Mouse (Mus musculus) midbrain, embryonic 13.5 days (tissue): ENCODE results near the gene Slc17a6. TPM values are rescaled to one million over a fixed set of nuclear protein-coding genes. Genes with fewer than 3 reads are reported as not detected.
A peak's percentile ranks its signal among the peaks of the same experiment; 100 is the strongest.

Experiments
- ATAC-seq: fragments of 200-750 bp; cut with Nextera tagmentation; 2 replicates; pipeline ENCODE4 v1.8.0; 2017; ENCODE audit warnings: mild to moderate bottlenecking, moderate TSS enrichment, moderate library complexity
- H3K27ac ChIP-seq: fragments of 300-500 bp; sonication (generic); 2 replicates; pipeline ENCODE4 v1.5.1; 2015; ENCODE audit warnings: inconsistent platforms, mild to moderate bottlenecking, moderate library complexity
- H3K27me3 ChIP-seq: fragments of 300-500 bp; sonication (generic); 2 replicates; pipeline ENCODE4 v1.6.1; 2015; ENCODE audit warnings: mild to moderate bottlenecking, inconsistent platforms
- H3K36me3 ChIP-seq: fragments of 300-500 bp; sonication (generic); 2 replicates; pipeline ENCODE4 v1.6.1; 2015; ENCODE audit warnings: mild to moderate bottlenecking, inconsistent platforms
- H3K4me1 ChIP-seq: fragments of 300-500 bp; sonication (generic); replicated peaks from 2 replicates; pipeline ENCODE4 v1.6.1; 2015; ENCODE audit warnings: inconsistent platforms
- H3K4me2 ChIP-seq: fragments of 300-500 bp; sonication (generic); replicated peaks from 2 replicates; pipeline ENCODE4 v1.6.1; 2015; ENCODE audit warnings: moderate library complexity, mild to moderate bottlenecking, inconsistent platforms
- H3K4me3 ChIP-seq: fragments of 300-500 bp; sonication (generic); replicated peaks from 2 replicates; pipeline ENCODE4 v1.5.1; 2015; ENCODE audit warnings: mild to moderate bottlenecking, inconsistent platforms
- H3K9ac ChIP-seq: fragments of 300-500 bp; sonication (generic); replicated peaks from 2 replicates; pipeline ENCODE4 v1.6.1; 2015; ENCODE audit warnings: mild to moderate bottlenecking, inconsistent platforms
- H3K9me3 ChIP-seq: fragments of 300-500 bp; sonication (generic); 2 replicates; pipeline ENCODE4 v1.6.1; 2016; ENCODE audit warnings: mild to moderate bottlenecking, inconsistent platforms
- WGBS: fragments of 180-500 bp; shearing (Covaris S2); methylation state at CpG from one replicate; pipeline ENCODE4 v1.1.7; 2015; 5-methylcytosine and 5-hydroxymethylcytosine counted together
- polyA plus RNA-seq: library from polyadenylated mRNA; unstranded; fragments of >200 nt; fragmentation: Nextera tagmentation; extraction: Ambion mirVana; gene quantifications from 2 replicates; pipeline ENCODE4 v1.2.1, GENCODE M21; 2015

Slc17a6 gene
- polyA plus RNA-seq, 1 experiment from 2014 or later = 76.8 TPM

GRCm38 (mm10) chr7:51626451-51627000 lies 4.7 kb downstream of the Slc17a6 start:
- Histone ChIP-seq H3K4me3 (peak overlapping the region; percentile 55), H3K27ac (peak overlapping the region; percentile 97), H3K4me2 (peak overlapping the region; percentile 66), H3K9ac (peak overlapping the region; percentile 82), H3K27me3 (peaks cover 77% of the 10 kb centered on the region), H3K9me3 (no peaks in the 10 kb centered on the region), H3K4me1 (peaks cover 11% of the 10 kb centered on the region), H3K36me3 (no peaks in the 10 kb centered on the region)
- 2% methylated on average over 16 of the region's 16 CpGs for WGBS
- ATAC-seq = no peak

DNA sequence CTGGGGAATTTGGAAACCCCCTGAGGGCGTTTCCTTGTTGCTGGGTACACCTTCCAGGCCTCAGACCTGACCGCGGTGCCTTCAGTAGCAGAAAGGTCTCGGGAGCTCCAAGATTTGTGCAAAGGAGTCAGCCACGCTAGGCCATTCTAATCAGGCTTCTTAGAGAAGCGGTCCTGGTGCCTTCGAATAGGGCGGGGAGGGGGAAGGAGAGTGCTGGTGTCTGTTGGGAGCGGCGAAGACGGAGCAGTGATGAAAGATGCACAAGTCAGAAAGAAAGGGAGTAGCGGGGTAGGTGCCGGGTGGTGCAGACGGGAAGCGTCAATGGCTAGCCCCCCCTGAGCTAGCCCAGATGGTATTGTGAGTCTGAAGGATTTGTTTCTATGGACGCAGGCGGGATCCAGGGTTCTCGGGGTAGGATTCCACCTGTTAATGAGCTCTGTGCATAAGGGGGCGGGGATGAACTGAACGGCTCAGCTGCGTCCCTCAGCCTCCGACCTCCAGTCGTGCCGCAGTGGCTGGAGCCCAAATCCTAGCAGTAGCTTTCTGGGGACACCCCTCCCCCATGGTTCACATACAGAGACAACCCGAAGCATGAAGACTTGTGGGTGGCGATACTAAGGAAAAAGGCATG lies 5.3 kb downstream of the Slc17a6 start:
- H3K4me2 ChIP-seq = peak overlapping the region; percentile 66
- H3K4me3 ChIP-seq = peak overlapping the region; percentile 55
- H3K4me1 ChIP-seq = peaks cover 11% of the 10 kb centered on the region
- peak overlapping the region; percentile 97 for H3K27ac ChIP-seq
- H3K9ac ChIP-seq = peak overlapping the region; percentile 82
- H3K27me3 ChIP-seq = peaks cover 73% of the 10 kb centered on the region
- H3K36me3 ChIP-seq = no peaks in the 10 kb centered on the region
- H3K9me3 ChIP-seq = no peaks in the 10 kb centered on the region
- peak; percentile 88 for ATAC-seq
- under 1% methylated on average over 26 of the region's 26 CpGs for WGBS

GRCm38 (mm10) chr7:51627666-51628065 lies 5.9 kb downstream of the Slc17a6 start:
- Histone ChIP-seq H3K4me3 (peak overlapping the region; percentile 55), H3K9me3 (no peaks in the 10 kb centered on the region), H3K27ac (peak overlapping the region; percentile 97), H3K9ac (peak overlapping the region; percentile 82), H3K27me3 (peaks cover 67% of the 10 kb centered on the region), H3K4me1 (peaks cover 12% of the 10 kb centered on the region), H3K4me2 (peak overlapping the region; percentile 66), H3K36me3 (no peaks in the 10 kb centered on the region)
- under 1% methylated on average over 9 of the region's 9 CpGs for WGBS
- peak; percentile 4 for ATAC-seq

DNA sequence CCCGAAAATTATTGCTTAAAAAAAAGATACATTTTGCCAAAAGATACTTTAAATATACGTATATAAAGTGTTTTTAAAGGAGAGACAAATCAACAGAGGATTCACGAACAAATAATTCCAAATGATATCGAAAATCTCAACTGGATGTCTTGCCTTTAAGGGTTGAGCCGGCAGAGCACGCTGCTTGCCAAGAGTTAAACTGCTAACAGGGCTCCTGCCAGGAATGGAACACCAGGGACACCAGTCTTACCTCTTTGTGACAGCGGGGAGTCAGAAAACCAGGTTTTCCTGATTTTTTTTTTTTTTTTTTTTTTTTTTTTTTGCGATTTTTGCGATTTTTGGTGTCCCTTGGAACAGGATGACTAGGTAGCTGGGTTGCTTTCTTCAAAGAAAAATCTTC lies 6.5 kb downstream of the Slc17a6 start:
- Histone ChIP-seq H3K36me3 (no peaks in the 10 kb centered on the region), H3K4me3 (peak overlapping the region; percentile 55), H3K9ac (peak overlapping the region; percentile 54; the same call in 1 of the 2 replicates), H3K9me3 (no peaks in the 10 kb centered on the region), H3K4me1 (peaks cover 19% of the 10 kb centered on the region), H3K27me3 (peaks cover 65% of the 10 kb centered on the region), H3K27ac (peak overlapping the region; percentile 97), H3K4me2 (peak overlapping the region; percentile 66)
- no peak for ATAC-seq
- WGBS = 3% methylated on average over 9 of the region's 9 CpGs

DNA sequence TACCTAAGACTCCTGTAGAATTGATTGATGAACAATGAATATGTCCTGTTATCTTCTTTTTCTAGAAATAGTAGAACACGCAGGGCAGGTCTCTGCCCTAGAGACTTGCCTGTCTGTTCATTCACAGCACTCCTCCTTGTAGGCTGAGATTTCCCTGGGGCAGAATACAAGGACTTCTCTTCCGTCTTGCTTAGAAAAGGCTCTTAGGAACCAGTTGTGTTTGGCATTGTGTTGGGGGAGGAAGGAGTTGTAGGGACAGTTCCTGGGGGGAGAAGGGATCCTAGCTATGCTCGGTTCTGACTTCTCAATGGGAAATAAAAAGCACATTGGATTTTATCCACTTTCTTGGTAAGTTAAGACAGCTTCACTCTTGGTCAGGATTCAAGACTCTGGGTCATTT lies 7.4 kb downstream of the Slc17a6 start:
- H3K27me3 ChIP-seq = peaks cover 57% of the 10 kb centered on the region

DNA sequence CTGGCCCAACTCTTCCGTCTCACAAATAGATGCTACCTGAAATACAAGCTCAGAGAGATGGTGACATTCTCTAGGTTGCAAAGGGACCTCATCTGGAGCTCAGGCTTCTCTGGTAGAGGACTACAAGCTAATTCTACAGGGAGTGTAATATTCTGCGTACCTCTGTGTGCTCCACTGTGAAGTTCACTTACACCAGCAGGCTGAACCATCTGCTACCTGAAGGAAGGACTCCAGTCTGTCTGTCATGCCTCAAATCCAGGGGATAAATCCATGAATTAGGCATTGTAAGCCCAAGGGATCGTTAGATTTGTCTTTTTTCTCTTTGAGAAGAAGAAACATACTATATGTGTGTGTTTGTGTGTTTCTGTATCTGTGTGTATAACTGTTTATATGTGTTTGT lies 9.4 kb downstream of the Slc17a6 start:
- 49% methylated on average over 3 of the region's 3 CpGs for WGBS

More for the DNA sequence above, 7.4 kb downstream of the Slc17a6 start:
- Histone ChIP-seq H3K4me2 (peak overlapping the region; percentile 53), H3K9me3 (no peaks in the 10 kb centered on the region), H3K27ac (peak overlapping the region; percentile 97), H3K4me3 (peak overlapping the region; percentile 33), H3K36me3 (no peaks in the 10 kb centered on the region), H3K9ac (peak overlapping the region; percentile 70), H3K4me1 (peaks cover 21% of the 10 kb centered on the region)
- WGBS = 3% methylated on average over 3 of the region's 3 CpGs
- no peak for ATAC-seq

GRCm38 (mm10) chr7:51632543-51633229 lies 10.9 kb downstream of the Slc17a6 start:
- H3K9ac ChIP-seq = peak overlapping the region; percentile 54
- H3K9me3 ChIP-seq = no peaks in the 10 kb centered on the region
- peak; percentile 94 for ATAC-seq
- peak overlapping the region; percentile 50 for H3K4me2 ChIP-seq
- peaks cover 14% of the 10 kb centered on the region for H3K4me1 ChIP-seq
- WGBS = 3% methylated on average over 9 of the region's 9 CpGs
- H3K27ac ChIP-seq = peak overlapping the region; percentile 85
- peak overlapping the region; percentile 27 for H3K4me3 ChIP-seq
- H3K27me3 ChIP-seq = peaks cover 26% of the 10 kb centered on the region
- H3K36me3 ChIP-seq = no peaks in the 10 kb centered on the region

More for the DNA sequence above, 9.4 kb downstream of the Slc17a6 start:
- no peaks in the 10 kb centered on the region for H3K36me3 ChIP-seq
- no peaks in the 10 kb centered on the region for H3K9me3 ChIP-seq
- H3K9ac ChIP-seq = peak overlapping the region; percentile 64
- H3K27me3 ChIP-seq = peaks cover 37% of the 10 kb centered on the region
- peak overlapping the region; percentile 31 for H3K4me3 ChIP-seq
- peaks cover 25% of the 10 kb centered on the region for H3K4me1 ChIP-seq
- peak overlapping the region; percentile 59 for H3K4me2 ChIP-seq
- peak overlapping the region; percentile 92 for H3K27ac ChIP-seq
- no peak for ATAC-seq

DNA sequence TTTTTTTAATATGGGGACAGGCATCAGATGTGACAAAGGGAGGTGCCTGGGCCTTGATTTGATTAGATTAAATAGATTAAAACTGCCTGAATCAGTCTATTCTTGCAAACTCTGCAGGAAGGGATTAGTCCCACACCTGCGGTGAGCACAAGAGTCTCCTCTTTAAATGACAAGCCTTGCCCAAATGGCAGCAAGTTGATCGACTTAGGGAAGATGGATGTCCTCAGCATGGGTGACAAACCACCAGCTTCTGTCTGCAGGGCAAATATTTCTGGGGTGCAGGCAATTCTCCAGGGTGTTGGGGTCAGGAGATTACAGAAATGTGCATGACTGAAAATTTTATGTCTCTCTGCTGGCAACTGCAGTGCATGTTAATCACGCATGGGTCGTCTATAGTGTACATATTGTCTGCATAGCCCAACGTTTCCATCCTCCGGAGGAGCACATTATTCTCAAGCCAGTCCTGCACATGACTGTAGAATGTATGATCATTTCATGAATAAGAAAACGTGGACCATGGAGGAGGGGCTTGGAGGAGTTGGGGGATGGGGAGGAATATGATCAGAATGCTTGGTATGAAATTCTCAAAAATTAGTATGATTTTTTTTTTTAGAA lies 11.5 kb downstream of the Slc17a6 start:
- Histone ChIP-seq H3K27ac (peak overlapping the region; percentile 85), H3K9me3 (no peaks in the 10 kb centered on the region), H3K4me1 (peaks cover 14% of the 10 kb centered on the region), H3K36me3 (no peaks in the 10 kb centered on the region), H3K27me3 (peaks cover 23% of the 10 kb centered on the region), H3K4me2 (peak overlapping the region; percentile 50), H3K9ac (0 out of 2 replicates have a peak overlapping the region, but pooled peaks have one; percentile 54), H3K4me3 (peak overlapping the region; percentile 27)
- WGBS = 2% methylated on average over 7 of the region's 7 CpGs
- peak; percentile 80 for ATAC-seq

GRCm38 (mm10) chr7:51657152-51657551 lies 35.3 kb downstream of the Slc17a6 start:
- Histone ChIP-seq H3K36me3 (peaks cover 15% of the 10 kb centered on the region; the same call in 1 of the 2 replicates), H3K27me3 (no peaks in the 10 kb centered on the region), H3K9me3 (no peaks in the 10 kb centered on the region), H3K27ac (no peak overlapping the region), H3K4me1 (peaks cover 4% of the 10 kb centered on the region; the same call in 1 of the 2 replicates), H3K9ac (no peak overlapping the region), H3K4me3 (no peak overlapping the region), H3K4me2 (no peak overlapping the region)
- ATAC-seq = peak; percentile 76
- WGBS = 71% methylated on average over 3 of the region's 3 CpGs

DNA sequence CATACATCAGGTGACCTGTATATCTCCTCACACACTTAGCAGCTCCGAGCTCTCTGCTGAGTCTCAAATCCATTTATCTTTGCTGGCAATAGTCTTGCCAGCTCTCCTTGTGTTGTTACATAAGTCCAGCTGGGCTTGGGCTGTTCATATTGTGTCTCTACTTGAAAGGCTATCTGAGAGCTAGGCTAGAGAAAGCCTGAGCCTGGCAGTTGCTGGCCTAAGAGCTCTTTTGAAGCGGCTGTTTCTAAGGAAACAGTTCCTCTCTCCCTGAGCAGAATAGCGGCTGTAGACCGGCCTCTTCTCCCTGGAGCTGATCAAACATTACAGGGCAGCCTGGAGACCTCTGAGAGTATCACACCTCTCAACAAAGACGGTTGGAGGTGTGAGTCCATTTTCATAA lies 40.6 kb downstream of the Slc17a6 start:
- 28% methylated on average over 5 of the region's 5 CpGs for WGBS
- Histone ChIP-seq H3K4me1 (peaks cover 8% of the 10 kb centered on the region), H3K27me3 (no peaks in the 10 kb centered on the region), H3K36me3 (peaks cover 10% of the 10 kb centered on the region; the same call in 1 of the 2 replicates), H3K4me3 (no peak overlapping the region), H3K9me3 (no peaks in the 10 kb centered on the region), H3K9ac (no peak overlapping the region), H3K4me2 (no peak overlapping the region), H3K27ac (peak overlapping the region; percentile 59)
- ATAC-seq = peak; percentile 90

DNA sequence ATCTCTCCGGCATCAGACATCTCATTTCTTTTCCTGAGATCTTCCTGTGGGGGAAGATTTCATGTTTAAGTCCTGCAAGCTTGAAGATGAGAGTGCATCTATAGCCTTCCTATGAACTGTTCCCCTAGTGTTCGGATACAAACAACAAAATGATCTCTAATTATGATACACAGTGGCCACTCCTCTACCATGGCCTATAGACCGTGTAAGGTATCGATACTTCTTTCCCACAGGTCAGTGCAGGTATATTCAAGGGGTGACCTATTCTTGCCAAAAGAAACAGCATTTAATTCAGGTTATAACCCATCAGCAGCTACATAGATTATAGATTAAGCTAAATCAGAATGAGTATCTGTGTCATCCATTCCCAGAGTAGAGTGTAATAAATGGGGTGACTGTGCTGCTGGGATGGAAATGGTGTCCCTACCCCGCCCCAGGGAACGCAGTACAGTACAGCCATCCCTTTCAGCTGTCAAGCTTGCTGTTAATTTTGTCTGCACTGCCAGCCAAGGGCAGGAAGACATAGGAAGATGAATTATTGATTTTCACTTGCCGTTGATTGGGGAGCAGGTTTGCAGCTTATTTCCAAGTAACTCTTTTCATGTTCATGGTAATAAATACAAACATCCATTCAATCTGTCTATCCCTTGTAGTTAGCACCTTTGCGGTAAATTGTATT lies 71.9 kb downstream of the Slc17a6 start:
- WGBS = 75% methylated on average over 8 of the region's 8 CpGs
- no peak overlapping the region for H3K9ac ChIP-seq
- no peaks in the 10 kb centered on the region for H3K9me3 ChIP-seq
- peak; percentile 83; the same call in 1 of the 2 replicates for ATAC-seq
- no peak overlapping the region for H3K4me2 ChIP-seq
- peak overlapping the region; percentile 79 for H3K27ac ChIP-seq
- no peak overlapping the region for H3K4me3 ChIP-seq
- H3K4me1 ChIP-seq = peaks cover 11% of the 10 kb centered on the region
- no peaks in the 10 kb centered on the region for H3K36me3 ChIP-seq
- no peaks in the 10 kb centered on the region for H3K27me3 ChIP-seq
